Mouse (Mus musculus) hindbrain, embryonic 14.5 days (tissue): ENCODE data around the gene B830017H08Rik. TPM values are rescaled to one million over a fixed set of nuclear protein-coding genes. Genes with fewer than 3 reads are reported as not detected.

ENCODE experiments used
- ATAC-seq: fragments of 200-750 bp; cut with Nextera tagmentation; 2 replicates; pipeline ENCODE4 v1.8.0; 2017; ENCODE audit warnings: moderate number of reproducible peaks, mild to moderate bottlenecking, moderate TSS enrichment, moderate library complexity; ENCODE audit not compliant: low FRiP score
- DNase-seq: peaks from one replicate; pipeline ENCODE4 v3.0.0-alpha.2; 2015; ENCODE audit warnings: low spot score
- H3K27ac ChIP-seq: fragments of 300-500 bp; sonication (generic); 2 replicates; pipeline ENCODE4 v1.5.1; 2014; ENCODE audit warnings: mild to moderate bottlenecking, moderate library complexity
- H3K27me3 ChIP-seq: fragments of 300-500 bp; sonication (generic); 2 replicates; pipeline ENCODE4 v1.6.1; 2014; ENCODE audit warnings: mild to moderate bottlenecking, low read length, mixed read lengths; ENCODE audit not compliant: control insufficient read depth, insufficient read depth
- H3K36me3 ChIP-seq: fragments of 300-500 bp; sonication (generic); replicated peaks from 2 replicates; pipeline ENCODE4 v1.6.1; 2014; ENCODE audit not compliant: control insufficient read depth, insufficient read depth
- H3K4me1 ChIP-seq: fragments of 300-500 bp; sonication (generic); replicated peaks from 2 replicates; pipeline ENCODE4 v1.6.1; 2014; ENCODE audit warnings: antibody characterized with exemption, low read length, mixed read lengths; ENCODE audit not compliant: control insufficient read depth, insufficient read depth
- H3K4me2 ChIP-seq: fragments of 300-500 bp; sonication (generic); replicated peaks from 2 replicates; pipeline ENCODE4 v1.6.1; 2014; ENCODE audit warnings: mild to moderate bottlenecking, moderate library complexity
- H3K4me3 ChIP-seq: fragments of 300-500 bp; sonication (generic); replicated peaks from 2 replicates; pipeline ENCODE4 v1.5.1; 2014; ENCODE audit warnings: mild to moderate bottlenecking, low read length
- H3K9ac ChIP-seq: fragments of 300-500 bp; sonication (generic); 2 replicates; pipeline ENCODE4 v1.6.1; 2014
- H3K9me3 ChIP-seq: fragments of 300-500 bp; sonication (generic); 2 replicates; pipeline ENCODE4 v1.6.1; 2016; ENCODE audit warnings: low read length; ENCODE audit not compliant: control insufficient read depth
- WGBS: fragments of 180-500 bp; shearing (Covaris S2); extraction: QIAGEN DNeasy Blood & Tissue Kit; methylation state at CpG from one replicate; pipeline ENCODE4 v1.1.7; 2014; 5-methylcytosine and 5-hydroxymethylcytosine counted together
- polyA plus RNA-seq: library from polyadenylated mRNA; unstranded; fragments of >200 nt; fragmentation: Nextera tagmentation; extraction: Ambion mirVana; gene quantifications from 2 replicates; pipeline ENCODE4 v1.2.1, GENCODE M21; 2014

Gene B830017H08Rik
- polyA plus RNA-seq, 1 experiment from 2014 or later, result 6.1 TPM

- no peak for DNase-seq
- no peaks in the 10 kb centered on the region for H3K4me1 ChIP-seq
- peaks cover 19% of the 10 kb centered on the region for H3K27me3 ChIP-seq
- no peak overlapping the region for H3K4me3 ChIP-seq
- no peak for ATAC-seq
- 76% methylated on average over 2 of the region's 2 CpGs for WGBS
- H3K36me3 ChIP-seq, result no peaks in the 10 kb centered on the region
- H3K9me3 ChIP-seq, result no peaks in the 10 kb centered on the region
- H3K27ac ChIP-seq, result no peak overlapping the region
- no peak overlapping the region for H3K9ac ChIP-seq
- H3K4me2 ChIP-seq, result no peak overlapping the region
Observed at GRCm38 (mm10) chr16:17826500-17826899, 6.4 kb upstream of the B830017H08Rik start.

GRCm38 (mm10) chr16:17828229-17828628, 4.7 kb upstream of the B830017H08Rik start:
- 95% methylated on average over 2 of the region's 2 CpGs for WGBS
- no peak overlapping the region for H3K4me3 ChIP-seq
- DNase-seq (no peak), ATAC-seq (no peak)
- H3K27ac ChIP-seq, result no peak overlapping the region
- no peak overlapping the region for H3K9ac ChIP-seq
- H3K27me3 ChIP-seq, result peaks cover 26% of the 10 kb centered on the region
- H3K4me2 ChIP-seq, result no peak overlapping the region
- no peaks in the 10 kb centered on the region; the same call in 1 of the 2 replicates for H3K4me1 ChIP-seq
- H3K36me3 ChIP-seq, result no peaks in the 10 kb centered on the region
- no peaks in the 10 kb centered on the region for H3K9me3 ChIP-seq

GRCm38 (mm10) chr16:17828867-17829266, 4.1 kb upstream of the B830017H08Rik start:
- H3K27me3 ChIP-seq, result peaks cover 24% of the 10 kb centered on the region
- WGBS, result 78% methylated on average over 3 of the region's 3 CpGs
- no peak for ATAC-seq

GRCm38 (mm10) chr16:17830385-17831178, 2.3 kb upstream of the B830017H08Rik start:
- Histone ChIP-seq H3K27ac (no peak overlapping the region), H3K4me1 (peaks cover 9% of the 10 kb centered on the region; the same call in 1 of the 2 replicates), H3K27me3 (peaks cover 24% of the 10 kb centered on the region), H3K36me3 (no peaks in the 10 kb centered on the region), H3K9me3 (no peaks in the 10 kb centered on the region), H3K9ac (no peak overlapping the region), H3K4me2 (no peak overlapping the region), H3K4me3 (no peak overlapping the region)
- ATAC-seq, result no peak
- DNase-seq, result no peak
- WGBS, result 66% methylated on average over 10 of the region's 10 CpGs

More at GRCm38 (mm10) chr16:17828867-17829266, 4.1 kb upstream of the B830017H08Rik start:
- H3K36me3 ChIP-seq, result no peaks in the 10 kb centered on the region
- DNase-seq, result no peak
- H3K4me1 ChIP-seq, result no peaks in the 10 kb centered on the region; the same call in 1 of the 2 replicates
- no peak overlapping the region for H3K4me3 ChIP-seq
- no peak overlapping the region for H3K9ac ChIP-seq
- H3K4me2 ChIP-seq, result no peak overlapping the region
- no peak overlapping the region for H3K27ac ChIP-seq
- no peaks in the 10 kb centered on the region for H3K9me3 ChIP-seq

- H3K36me3 ChIP-seq, result no peaks in the 10 kb centered on the region
- ATAC-seq (no peak), DNase-seq (no peak)
- peaks cover 32% of the 10 kb centered on the region for H3K27me3 ChIP-seq
- H3K9me3 ChIP-seq, result no peaks in the 10 kb centered on the region
- no peak overlapping the region for H3K4me3 ChIP-seq
- no peak overlapping the region for H3K9ac ChIP-seq
- 16% methylated on average over 11 of the region's 11 CpGs for WGBS
- H3K27ac ChIP-seq, result no peak overlapping the region
- peaks cover 9% of the 10 kb centered on the region; the same call in 1 of the 2 replicates for H3K4me1 ChIP-seq
- no peak overlapping the region for H3K4me2 ChIP-seq
Observed at GRCm38 (mm10) chr16:17831781-17832180, 1.1 kb upstream of the B830017H08Rik start.

- WGBS, result under 1% methylated on average over 37 of the region's 37 CpGs
Observed at GRCm38 (mm10) chr16:17833321-17833680, 380 bp downstream of the B830017H08Rik start.

GRCm38 (mm10) chr16:17833681-17834399, 919 bp downstream of the B830017H08Rik start:
- H3K27me3 ChIP-seq, result peaks cover 32% of the 10 kb centered on the region
- H3K9me3 ChIP-seq, result no peaks in the 10 kb centered on the region
- DNase-seq (peak; percentile 65), ATAC-seq (peak; percentile 79)
- H3K4me3 ChIP-seq, result peak overlapping the region; percentile 63
- peak overlapping the region; percentile 85 for H3K9ac ChIP-seq
- H3K4me1 ChIP-seq, result peaks cover 9% of the 10 kb centered on the region; the same call in 1 of the 2 replicates
- H3K36me3 ChIP-seq, result 0 out of 2 replicates have a peak, but pooled peaks cover 9% of the 10 kb centered on the region
- H3K27ac ChIP-seq, result peak overlapping the region; percentile 95
- H3K4me2 ChIP-seq, result peak overlapping the region; percentile 97
- WGBS, result under 1% methylated on average over 94 of the region's 103 CpGs

More at GRCm38 (mm10) chr16:17833321-17833680, 380 bp downstream of the B830017H08Rik start:
- H3K27me3 ChIP-seq, result peaks cover 32% of the 10 kb centered on the region
- H3K4me3 ChIP-seq, result peak overlapping the region; percentile 63
- peak overlapping the region; percentile 97 for H3K4me2 ChIP-seq
- H3K4me1 ChIP-seq, result peaks cover 9% of the 10 kb centered on the region; the same call in 1 of the 2 replicates
- H3K36me3 ChIP-seq, result 0 out of 2 replicates have a peak, but pooled peaks cover 4% of the 10 kb centered on the region
- no peaks in the 10 kb centered on the region for H3K9me3 ChIP-seq
- peak; percentile 47 for DNase-seq
- H3K27ac ChIP-seq, result peak overlapping the region; percentile 95
- peak; percentile 79 for ATAC-seq
- peak overlapping the region; percentile 85 for H3K9ac ChIP-seq

GRCm38 (mm10) chr16:17834543-17834942, 1.6 kb downstream of the B830017H08Rik start:
- H3K9ac ChIP-seq, result peak overlapping the region; percentile 85
- H3K27ac ChIP-seq, result peak overlapping the region; percentile 95
- peak overlapping the region; percentile 63 for H3K4me3 ChIP-seq
- peaks cover 32% of the 10 kb centered on the region for H3K27me3 ChIP-seq
- peaks cover 9% of the 10 kb centered on the region; the same call in 1 of the 2 replicates for H3K4me1 ChIP-seq
- DNase-seq (no peak), ATAC-seq (no peak; the same call in 1 of the 2 replicates)
- 50% methylated on average over 7 of the region's 7 CpGs for WGBS
- H3K9me3 ChIP-seq, result no peaks in the 10 kb centered on the region
- 0 out of 2 replicates have a peak, but pooled peaks cover 11% of the 10 kb centered on the region for H3K36me3 ChIP-seq
- peak overlapping the region; percentile 97 for H3K4me2 ChIP-seq

GRCm38 (mm10) chr16:17835481-17835880, 2.6 kb downstream of the B830017H08Rik start:
- 46% methylated on average over 13 of the region's 13 CpGs for WGBS
- peaks cover 31% of the 10 kb centered on the region for H3K27me3 ChIP-seq
- no peak overlapping the region for H3K4me3 ChIP-seq
- peaks cover 20% of the 10 kb centered on the region; the same call in 1 of the 2 replicates for H3K36me3 ChIP-seq
- H3K4me2 ChIP-seq, result no peak overlapping the region
- no peak for ATAC-seq
- H3K9ac ChIP-seq, result no peak overlapping the region
- peaks cover 9% of the 10 kb centered on the region; the same call in 1 of the 2 replicates for H3K4me1 ChIP-seq
- no peak overlapping the region for H3K27ac ChIP-seq
- DNase-seq, result no peak
- no peaks in the 10 kb centered on the region for H3K9me3 ChIP-seq
